Mouse (Mus musculus) neural tube, embryonic 11.5 days (tissue): ENCODE data around the gene Gm36245. TPM values are rescaled to one million over a fixed set of nuclear protein-coding genes. Genes with fewer than 3 reads are reported as not detected.
"Not testable (repeated sequence)": the region's sequence is repeated elsewhere in the genome, so short reads cannot be mapped to it uniquely, and the experiment has no call there.

Source experiments
- ATAC-seq: fragments of 200-750 bp; cut with Nextera tagmentation; 2 replicates; pipeline ENCODE4 v1.8.0; 2017; ENCODE audit warnings: moderate number of reproducible peaks, mild to moderate bottlenecking, moderate TSS enrichment, moderate library complexity; ENCODE audit not compliant: insufficient read depth, low FRiP score, low TSS enrichment
- DNase-seq: peaks from one replicate; pipeline ENCODE4 v3.0.0-alpha.2; 2015; ENCODE audit warnings: low spot score
- H3K27ac ChIP-seq: fragments of 300-500 bp; sonication (generic); 2 replicates; pipeline ENCODE4 v1.5.1; 2014; ENCODE audit warnings: low read depth, mild to moderate bottlenecking, low read length
- H3K27me3 ChIP-seq: fragments of 300-500 bp; sonication (generic); 2 replicates; pipeline ENCODE4 v1.6.1; 2014; ENCODE audit warnings: mild to moderate bottlenecking, low read length, mixed read lengths; ENCODE audit not compliant: control insufficient read depth, insufficient read depth
- H3K36me3 ChIP-seq: fragments of 300-500 bp; sonication (generic); 2 replicates; pipeline ENCODE4 v1.6.1; 2014; ENCODE audit warnings: mild to moderate bottlenecking, low read length, moderate library complexity, mixed read lengths; ENCODE audit not compliant: control insufficient read depth, insufficient read depth
- H3K4me1 ChIP-seq: fragments of 300-500 bp; sonication (generic); 2 replicates; pipeline ENCODE4 v1.6.1; 2014; ENCODE audit warnings: low read length, mixed read lengths; ENCODE audit not compliant: control insufficient read depth, insufficient read depth
- H3K4me2 ChIP-seq: fragments of 300-500 bp; sonication (generic); 2 replicates; pipeline ENCODE4 v1.6.1; 2014; ENCODE audit warnings: low read depth, mild to moderate bottlenecking, moderate library complexity
- H3K4me3 ChIP-seq: fragments of 300-500 bp; sonication (generic); 2 replicates; pipeline ENCODE4 v1.5.1; 2014; ENCODE audit warnings: low read depth, low read length
- H3K9ac ChIP-seq: fragments of 300-500 bp; sonication (generic); 2 replicates; pipeline ENCODE4 v1.6.1; 2014; ENCODE audit warnings: mild to moderate bottlenecking, low read length
- H3K9me3 ChIP-seq: fragments of 300-500 bp; sonication (generic); 2 replicates; pipeline ENCODE4 v1.6.1; 2016; ENCODE audit warnings: low read length; ENCODE audit not compliant: control insufficient read depth
- polyA plus RNA-seq: library from polyadenylated mRNA; unstranded; fragments of >200 nt; fragmentation: Nextera tagmentation; extraction: Ambion mirVana; gene quantifications from 2 replicates; pipeline ENCODE4 v1.2.1, GENCODE M21; 2014

Gene Gm36245
- polyA plus RNA-seq, 1 experiment from 2014 or later, result not detected

DNA sequence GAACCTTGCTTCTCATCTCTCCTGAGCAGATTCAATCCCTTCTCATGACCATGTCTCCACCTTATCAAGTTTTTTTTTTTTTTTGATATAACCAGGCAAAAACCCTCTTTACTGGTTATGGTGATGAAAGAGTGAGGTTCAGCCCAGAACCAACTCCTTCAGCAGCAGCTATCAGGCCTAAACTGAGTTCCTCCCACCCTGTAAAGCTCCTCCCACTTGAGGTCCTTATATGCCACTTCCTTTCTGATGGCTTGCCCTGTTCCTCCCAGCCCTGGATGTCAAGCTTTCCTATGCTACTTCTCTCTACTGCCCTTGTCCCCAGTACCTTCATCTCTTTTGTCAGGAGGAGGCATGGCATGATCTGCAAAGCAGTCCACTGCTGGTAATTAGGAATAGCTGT lies 52.1 kb downstream of the Gm36245 start:
- not testable (repeated sequence) for H3K27me3 ChIP-seq, H3K27ac ChIP-seq, ATAC-seq, H3K9ac ChIP-seq, H3K4me3 ChIP-seq, DNase-seq, H3K4me2 ChIP-seq, H3K4me1 ChIP-seq, H3K36me3 ChIP-seq, H3K9me3 ChIP-seq

Other genes starting within 250 kb of the Gm36245 start
- gene Apol7a, start 200.1 kb upstream of the Gm36245 start, polyA plus RNA-seq, result not detected in 2 replicates
- not detected in 2 replicates for gene Apol9a, start 188.1 kb upstream of the Gm36245 start, polyA plus RNA-seq
- gene Apol7b, start 151.8 kb upstream of the Gm36245 start, polyA plus RNA-seq, result not detected in 2 replicates
- gene Apol10a, start 122.2 kb upstream of the Gm36245 start, polyA plus RNA-seq, result not detected in 2 replicates
- gene Apol11a, start 91.0 kb upstream of the Gm36245 start, polyA plus RNA-seq, result not detected in 2 replicates
- gene Apol7c, start 65.9 kb upstream of the Gm36245 start, polyA plus RNA-seq, result not detected in 2 replicates
- not detected in 2 replicates for gene 1700025B11Rik, start 37.4 kb upstream of the Gm36245 start, polyA plus RNA-seq
- gene Apol10b, start 3.1 kb upstream of the Gm36245 start, polyA plus RNA-seq, result not detected in 2 replicates
- gene Apol11b, start 44.0 kb downstream of the Gm36245 start, polyA plus RNA-seq, result not detected in 2 replicates
- gene Apol7e, start 99.6 kb downstream of the Gm36245 start, polyA plus RNA-seq, result not detected in 2 replicates
- not detected in 2 replicates for gene Apol9b, start 129.8 kb downstream of the Gm36245 start, polyA plus RNA-seq
- gene Apol8, start 157.7 kb downstream of the Gm36245 start, polyA plus RNA-seq, result 0.08 TPM in 1 of 2 replicates, not detected in the other
- 24.5 and 25.3 TPM in 2 replicates for gene Myh9, start 242.9 kb downstream of the Gm36245 start, polyA plus RNA-seq